Mouse (Mus musculus): ENCODE data around the gene Gchfr. TPM values are rescaled to one million over a fixed set of nuclear protein-coding genes. Genes with fewer than 3 reads are reported as not detected.

The Gchfr gene
- polyA plus RNA-seq (2014; fragmentation: Illumina TruSeq; extraction: RNeasy Lipid Tissue Mini Kit (QIAGEN cat#74804)): not detected

DNA sequence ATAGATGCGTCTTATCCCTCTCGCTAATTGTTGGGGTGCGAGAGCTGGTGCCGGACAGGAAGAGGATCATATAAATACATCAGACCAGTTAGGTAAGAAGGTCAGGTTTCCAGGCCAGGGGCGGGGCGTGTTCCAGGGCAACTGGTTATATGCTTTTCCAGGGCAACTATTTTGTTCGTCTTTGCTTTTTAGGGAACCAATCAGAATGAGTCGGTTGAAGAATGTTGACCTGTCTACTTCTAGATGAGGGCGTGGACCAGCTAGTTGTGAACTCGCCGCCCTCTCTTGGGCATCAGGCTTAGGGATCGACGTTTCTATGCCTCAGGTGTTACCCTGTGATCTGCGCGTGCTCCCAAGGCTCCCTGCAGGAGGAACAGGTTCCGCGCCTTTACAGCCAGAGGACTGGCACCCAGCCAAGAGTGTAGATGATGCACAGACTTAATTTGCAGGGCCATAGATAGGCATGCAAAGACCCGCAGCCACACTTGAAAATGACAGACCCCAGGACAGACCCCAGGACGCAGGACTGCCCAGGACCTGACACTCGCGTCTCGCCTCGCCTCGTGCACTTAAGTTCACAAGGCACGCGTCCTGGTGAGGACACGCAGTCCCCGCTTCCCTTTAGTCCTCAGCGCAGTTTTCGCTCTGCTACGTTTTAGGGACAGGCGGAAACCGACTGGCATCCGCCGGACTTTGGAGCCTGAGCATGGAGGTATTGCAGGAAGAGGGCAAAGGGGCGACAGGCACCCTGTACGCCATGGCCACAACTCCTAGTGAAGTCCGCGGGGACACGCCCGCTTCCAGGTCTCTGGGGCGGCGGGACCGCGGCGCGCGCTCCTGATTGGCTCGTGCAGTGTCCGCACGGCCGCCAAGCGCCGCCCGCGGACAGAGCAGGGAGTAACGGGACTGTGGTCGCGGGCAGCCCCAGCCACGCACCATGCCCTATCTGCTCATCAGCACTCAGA, at the start of gene Gchfr:
Gene Gchfr, plus strand, starts transcription at position 873 of the 965 bp plus-strand sequence.

DNA sequence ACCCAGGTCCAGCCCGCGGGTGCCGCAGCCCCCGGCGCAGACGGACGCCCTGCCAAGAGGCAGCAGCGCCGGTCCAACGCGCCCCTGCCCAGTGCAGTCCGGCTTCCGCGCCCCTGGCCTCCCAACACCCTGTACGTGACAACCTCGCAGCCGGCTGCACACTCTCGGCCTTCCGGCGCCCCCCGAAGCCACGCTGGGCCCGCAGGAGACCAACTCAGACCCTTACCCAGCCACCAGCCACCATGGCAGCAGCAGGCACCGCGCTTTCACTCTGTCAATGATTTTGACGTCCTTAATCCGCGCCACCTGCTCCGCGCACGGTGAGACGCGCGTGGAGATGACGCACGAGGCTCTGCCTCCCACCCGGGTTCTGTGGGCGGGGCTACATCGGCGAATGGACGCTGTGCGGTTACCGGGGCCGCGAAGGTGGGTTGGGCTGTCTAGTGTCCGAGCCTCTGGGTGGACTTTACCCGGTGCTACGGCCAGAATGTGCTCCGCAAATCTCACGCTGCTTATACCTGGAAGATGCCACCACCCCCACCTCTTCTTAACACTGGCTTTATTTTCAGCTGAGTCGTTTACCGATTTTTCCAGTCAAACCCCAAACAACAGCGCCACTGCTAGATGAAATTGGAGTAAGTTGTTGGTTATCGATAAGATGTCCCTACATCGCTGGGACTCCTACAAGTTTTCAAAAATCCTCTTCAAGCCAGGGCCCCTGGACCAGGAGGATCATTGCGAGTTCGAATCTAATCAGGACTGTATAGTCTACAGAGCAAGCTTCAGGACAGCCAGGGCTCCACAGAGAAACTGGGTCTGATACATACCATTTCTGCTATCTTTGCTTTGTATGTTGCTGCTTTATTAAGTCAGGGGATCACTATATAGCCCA, 10.6 kb upstream of the Gchfr start, which contains the start of gene Rmdn3:
Gene Rmdn3, minus strand, starts transcription at position 354 of the 892 bp plus-strand sequence.

DNA sequence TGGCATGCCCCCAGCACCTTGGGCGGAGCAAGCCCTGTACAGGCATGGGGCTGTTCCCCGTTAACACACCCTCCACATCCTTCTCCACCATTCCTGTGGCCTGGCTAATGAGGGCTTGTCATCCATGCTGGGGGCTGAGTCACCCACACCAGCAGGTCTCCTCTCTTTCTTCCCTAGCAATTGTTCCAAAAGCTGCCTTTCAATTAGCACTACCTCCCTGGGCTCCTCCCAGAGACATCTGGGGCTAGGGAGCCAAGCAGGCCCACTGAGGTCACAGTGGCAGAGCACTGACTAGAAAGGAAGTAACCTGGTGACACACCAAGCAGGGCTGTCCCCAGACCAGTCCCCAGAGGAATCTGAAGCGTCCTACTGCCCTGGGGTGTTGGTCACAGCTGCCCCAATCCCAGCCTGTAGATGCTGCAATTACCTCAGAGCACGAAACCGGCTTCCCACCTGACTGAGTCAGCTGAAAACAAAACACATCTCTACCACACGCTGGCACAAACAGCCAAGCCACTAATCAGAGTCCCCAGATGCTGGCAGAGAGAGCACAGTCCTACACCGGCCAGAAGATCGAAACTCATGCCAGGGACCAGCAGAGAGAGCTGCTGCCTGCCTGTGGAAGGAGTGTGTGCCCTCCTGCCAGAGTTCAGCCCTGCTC, 6.5 kb downstream of the Gchfr start, which contains the start of gene Gm14137:
Gene Gm14137, plus strand, starts transcription at position 519 of the 661 bp plus-strand sequence.

DNA sequence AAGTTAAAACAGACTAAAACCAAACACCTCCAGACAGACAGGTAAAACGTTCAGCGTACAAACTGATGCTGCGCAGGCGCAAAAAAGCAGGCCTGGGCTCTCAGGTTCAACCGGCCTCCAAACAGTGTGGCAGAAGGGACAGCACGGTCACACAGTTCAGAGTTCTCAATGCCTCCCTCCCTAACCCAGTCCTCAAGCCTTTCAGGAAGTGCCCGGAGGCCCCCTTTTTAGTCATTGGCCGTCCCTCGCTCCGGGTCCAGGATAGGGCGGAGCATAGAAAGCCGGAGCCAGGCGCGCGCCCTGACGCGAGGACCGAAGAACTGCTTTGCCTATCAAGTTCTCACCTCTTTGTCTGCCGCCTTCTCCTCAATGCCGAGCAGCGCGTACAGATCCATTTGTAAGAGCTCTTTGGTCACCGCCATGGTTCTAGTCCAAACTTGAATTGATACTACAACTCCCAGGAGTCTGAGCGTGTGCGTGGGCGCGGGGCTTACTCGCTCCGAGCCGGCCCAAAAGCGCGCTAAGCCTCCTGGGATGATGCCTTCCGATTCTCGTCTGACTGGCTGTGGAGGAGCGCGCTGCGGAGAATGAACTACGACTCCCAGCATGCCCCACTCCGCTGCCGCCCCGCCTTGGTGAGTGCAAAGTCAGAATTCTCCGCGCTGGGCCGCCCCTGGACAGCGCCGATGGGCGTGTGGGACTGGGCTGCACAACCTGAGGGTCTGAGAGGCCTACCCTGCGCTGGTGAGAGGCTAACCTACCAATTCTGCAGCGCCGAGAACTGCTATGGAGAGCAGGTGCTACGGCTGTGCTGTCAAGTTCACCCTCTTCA, 41.0 kb downstream of the Gchfr start, which contains the start of the genes Zfyve19 and Dnajc17:
Gene Zfyve19, plus strand, starts transcription at position 274 of the 832 bp plus-strand sequence.
Gene Dnajc17, minus strand, starts transcription at position 452 of the 832 bp plus-strand sequence.

Other genes with a start within 250 kb of the Gchfr start
- gene Chst14, start 241.3 kb upstream of the Gchfr start, polyA plus RNA-seq (2014; fragmentation: Illumina TruSeq; extraction: RNeasy Lipid Tissue Mini Kit (QIAGEN cat#74804)): 5.5 TPM
- 11.1 TPM for gene Ccdc32, start 138.4 kb upstream of the Gchfr start, polyA plus RNA-seq (2014; fragmentation: Illumina TruSeq; extraction: RNeasy Lipid Tissue Mini Kit (QIAGEN cat#74804))
- gene Rpusd2, start 133.0 kb upstream of the Gchfr start, polyA plus RNA-seq (2014; fragmentation: Illumina TruSeq; extraction: RNeasy Lipid Tissue Mini Kit (QIAGEN cat#74804)): 4.7 TPM
- 29.7 TPM for gene Knl1, start 120.7 kb upstream of the Gchfr start, polyA plus RNA-seq (2014; fragmentation: Illumina TruSeq; extraction: RNeasy Lipid Tissue Mini Kit (QIAGEN cat#74804))
- 13.3 TPM for gene Rad51, start 55.0 kb upstream of the Gchfr start, polyA plus RNA-seq (2014; fragmentation: Illumina TruSeq; extraction: RNeasy Lipid Tissue Mini Kit (QIAGEN cat#74804))
- gene Rmdn3, start 10.7 kb upstream of the Gchfr start, polyA plus RNA-seq (2014; fragmentation: Illumina TruSeq; extraction: RNeasy Lipid Tissue Mini Kit (QIAGEN cat#74804)): 18.4 TPM
- not detected for gene Gm14137, start 6.7 kb downstream of the Gchfr start, polyA plus RNA-seq (2014; fragmentation: Illumina TruSeq; extraction: RNeasy Lipid Tissue Mini Kit (QIAGEN cat#74804))
- 2.7 TPM for gene Zfyve19, start 40.8 kb downstream of the Gchfr start, polyA plus RNA-seq (2014; fragmentation: Illumina TruSeq; extraction: RNeasy Lipid Tissue Mini Kit (QIAGEN cat#74804))
- gene Dnajc17, start 41.0 kb downstream of the Gchfr start, polyA plus RNA-seq (2014; fragmentation: Illumina TruSeq; extraction: RNeasy Lipid Tissue Mini Kit (QIAGEN cat#74804)): 1.8 TPM
- gene Ppp1r14d, start 62.1 kb downstream of the Gchfr start, polyA plus RNA-seq (2014; fragmentation: Illumina TruSeq; extraction: RNeasy Lipid Tissue Mini Kit (QIAGEN cat#74804)): not detected
- 1.3 TPM for gene Spint1, start 69.6 kb downstream of the Gchfr start, polyA plus RNA-seq (2014; fragmentation: Illumina TruSeq; extraction: RNeasy Lipid Tissue Mini Kit (QIAGEN cat#74804))
- gene Rhov, start 103.5 kb downstream of the Gchfr start, polyA plus RNA-seq (2014; fragmentation: Illumina TruSeq; extraction: RNeasy Lipid Tissue Mini Kit (QIAGEN cat#74804)): not detected
- 0.29 TPM for gene Vps18, start 121.0 kb downstream of the Gchfr start, polyA plus RNA-seq (2014; fragmentation: Illumina TruSeq; extraction: RNeasy Lipid Tissue Mini Kit (QIAGEN cat#74804))
- gene Dll4, start 158.0 kb downstream of the Gchfr start, polyA plus RNA-seq (2014; fragmentation: Illumina TruSeq; extraction: RNeasy Lipid Tissue Mini Kit (QIAGEN cat#74804)): 0.14 TPM
- gene Chac1, start 183.5 kb downstream of the Gchfr start, polyA plus RNA-seq (2014; fragmentation: Illumina TruSeq; extraction: RNeasy Lipid Tissue Mini Kit (QIAGEN cat#74804)): not detected

Measured in ovary, adult 10 weeks (tissue).